Mouse (Mus musculus) bone marrow macrophage, adult 2 months (primary cell): ENCODE data around the gene Lrrc8b.

Experiments used
- CTCF ChIP-seq: IDR thresholded peaks from 2 replicates; pipeline ENCODE4 v1.5.1; 2012; ENCODE audit warnings: low read depth, mild to moderate bottlenecking, low read length, moderate library complexity
- POLR2A ChIP-seq: IDR thresholded peaks from 2 replicates; pipeline ENCODE4 v1.6.1; 2012; ENCODE audit warnings: mild to moderate bottlenecking, low read depth, low read length, borderline replicate concordance

GRCm38 (mm10) chr5:105398966-105399365 is 16.6 kb upstream of the Lrrc8b start:
- TF ChIP-seq POLR2A (no peak), CTCF (no peak)
